Mouse (Mus musculus) thymus, postnatal 4 days (tissue): ENCODE data around the gene Ints5.
"Not testable (repeated sequence)": the region's sequence is repeated elsewhere in the genome, so short reads cannot be mapped to it uniquely, and the experiment has no call there.

Experiments
- DNase-seq: peaks from one replicate; pipeline ENCODE4 v3.0.0; 2021

The Ints5 gene

GRCm38 (mm10) chr19:8887585-8888463, 5.0 kb upstream of the Ints5 start:
- no peak for DNase-seq

GRCm38 (mm10) chr19:8888511-8889385, 4.1 kb upstream of the Ints5 start, which contains the start of the genes 1810009A15Rik and Gm49416:
TSS of gene 1810009A15Rik (plus strand) at chr19:8888853.
TSS of gene Gm49416 (plus strand) at chr19:8888926.
- DNase-seq, result peak; percentile 96

- no peak for DNase-seq
These were observed 2.7 kb downstream of the Ints5 start for GRCm38 (mm10) chr19:8895397-8895960.

- DNase-seq, result not testable (repeated sequence)
These were observed 3.4 kb downstream of the Ints5 start for GRCm38 (mm10) chr19:8896231-8896630.

- peak; percentile 42 for DNase-seq
These were observed 4.5 kb downstream of the Ints5 start for GRCm38 (mm10) chr19:8897211-8897864.

GRCm38 (mm10) chr19:8897865-8898495, 5.2 kb downstream of the Ints5 start, which contains the start of gene Ganab:
TSS of gene Ganab (plus strand) at chr19:8898071.
- peak; percentile 95 for DNase-seq

- peak; percentile 35 for DNase-seq
These were observed 5.8 kb downstream of the Ints5 start for GRCm38 (mm10) chr19:8898576-8898975.

GRCm38 (mm10) chr19:8899079-8899478, 6.3 kb downstream of the Ints5 start:
- DNase-seq, result no peak

- no peak for DNase-seq
These were observed 10.6 kb downstream of the Ints5 start for GRCm38 (mm10) chr19:8903412-8903811.

GRCm38 (mm10) chr19:8908531-8908930, 15.7 kb downstream of the Ints5 start:
- DNase-seq, result no peak

GRCm38 (mm10) chr19:8911810-8912209, 19.0 kb downstream of the Ints5 start:
- no peak for DNase-seq

GRCm38 (mm10) chr19:8914212-8914611, 21.4 kb downstream of the Ints5 start:
- DNase-seq, result no peak

- no peak for DNase-seq
These were observed 26.2 kb downstream of the Ints5 start for GRCm38 (mm10) chr19:8919000-8919399.

GRCm38 (mm10) chr19:8919684-8920072, 26.9 kb downstream of the Ints5 start:
- DNase-seq, result no peak

- DNase-seq, result peak; percentile 87
These were observed 27.4 kb downstream of the Ints5 start, which contains the start of gene B3gat3 for GRCm38 (mm10) chr19:8920073-8920736. TSS of gene B3gat3 (plus strand) at chr19:8920374.

GRCm38 (mm10) chr19:8920836-8921291, 28.1 kb downstream of the Ints5 start:
- peak; percentile 37 for DNase-seq

- no peak for DNase-seq
These were observed 28.9 kb downstream of the Ints5 start for GRCm38 (mm10) chr19:8921741-8922140.

- DNase-seq, result no peak
These were observed 34.0 kb downstream of the Ints5 start for GRCm38 (mm10) chr19:8926766-8927165.

- no peak for DNase-seq
These were observed 35.2 kb downstream of the Ints5 start for GRCm38 (mm10) chr19:8927891-8928525.

- no peak for DNase-seq
These were observed 36.0 kb downstream of the Ints5 start for GRCm38 (mm10) chr19:8928689-8929223.
